In genomic region chr3:106482281-106483081, GRCm38 (mm10) we compare ENCODE assay signal across 7 mouse cellular contexts. TPM values are rescaled to one million over a fixed set of nuclear protein-coding genes. Genes with fewer than 3 reads are reported as not detected.
DNase-seq lines count a peak whose midpoint lies in the region; ATAC-seq and TF ChIP-seq lines count a peak whose summit lies in the region.

TSS of gene Dennd2d (plus strand) at chr3:106482405.

- H3K9me3 ChIP-seq in ES-Bruce4 (replicated peaks; ENCODE audit: control insufficient read depth, insufficient read depth, low read length, poor library complexity, severe bottlenecking): no peaks in the 10 kb centered on the region
- no peaks in the 10 kb centered on the region for H3K9me3 ChIP-seq in forebrain, postnatal 0 days (ENCODE audit: low read length)
- no peaks in the 10 kb centered on the region for H3K9me3 ChIP-seq in lung, postnatal 0 days (ENCODE audit: low read length)

- H3K4me3 ChIP-seq in ES-Bruce4 (ENCODE audit: low read depth, low read length): peak within 1 kb of the TSS; percentile 46
- H3K4me3 ChIP-seq in forebrain, postnatal 0 days (ENCODE audit: low read depth, low read length): peak within 1 kb of the TSS; percentile 47
- H3K4me3 ChIP-seq in lung, postnatal 0 days (ENCODE audit: low read depth, low read length): peak within 1 kb of the TSS; percentile 82

- TF ChIP-seq CTCF in ES-Bruce4 (IDR thresholded peaks at IDR 0.05; ENCODE audit: low read depth, low read length): peak; percentile 21
- peak; percentile 6; the same call in 1 of the 2 replicates for TF ChIP-seq CTCF in forebrain, postnatal 0 days (IDR thresholded peaks at IDR 0.05; ENCODE audit: low read depth)
- peak; percentile 62 for TF ChIP-seq CTCF in lung, postnatal 0 days (IDR thresholded peaks at IDR 0.05)

- H3K4me1 ChIP-seq in ES-Bruce4 (ENCODE audit: control insufficient read depth, insufficient read depth, low read length): no peaks in the 10 kb centered on the region
- 0 out of 2 replicates have a peak, but pooled peaks cover 9% of the 10 kb centered on the region for H3K4me1 ChIP-seq in forebrain, postnatal 0 days (ENCODE audit: insufficient read depth)
- peaks cover 7% of the 10 kb centered on the region; the same call in 1 of the 2 replicates for H3K4me1 ChIP-seq in lung, postnatal 0 days (ENCODE audit: insufficient read depth, low read depth, low read length)

- WGBS in forebrain, postnatal 0 days: 3% methylated on average over 40 of the region's 44 CpGs
- 3% methylated on average over 43 of the region's 44 CpGs for WGBS in lung, postnatal 0 days

- no peak for DNase-seq in forebrain, postnatal 0 days
- DNase-seq in kidney, adult 8-10 months: peak; percentile 48 to 62
- peak; percentile 72 for DNase-seq in lung, postnatal 0 days (ENCODE audit: low spot score)
- peak; percentile 15 for DNase-seq in ovary, postnatal 10 days (ENCODE audit: low spot score)
- no peak for DNase-seq in right cerebral cortex, postnatal 4 days

- H3K27me3 ChIP-seq in ES-Bruce4 (ENCODE audit: control insufficient read depth, insufficient read depth, low read length, poor library complexity, severe bottlenecking): peaks cover 1% of the 10 kb centered on the region
- no peaks in the 10 kb centered on the region for H3K27me3 ChIP-seq in forebrain, postnatal 0 days (ENCODE audit: insufficient read depth, low read length)
- no peaks in the 10 kb centered on the region for H3K27me3 ChIP-seq in lung, postnatal 0 days (replicated peaks; ENCODE audit: insufficient read depth, low read length)

- H3K9ac ChIP-seq in ES-Bruce4 (ENCODE audit: low read depth, poor library complexity, severe bottlenecking): peak within 1 kb of the TSS; percentile 28; the same call in 1 of the 2 replicates
- peak within 1 kb of the TSS; percentile 51; the same call in 1 of the 2 replicates for H3K9ac ChIP-seq in forebrain, postnatal 0 days
- peak within 1 kb of the TSS; percentile 60 for H3K9ac ChIP-seq in lung, postnatal 0 days (replicated peaks; ENCODE audit: low read depth)

- H3K36me3 ChIP-seq in ES-Bruce4 (ENCODE audit: control insufficient read depth, insufficient read depth, low read length, poor library complexity, severe bottlenecking): no peaks in the 10 kb centered on the region
- no peaks in the 10 kb centered on the region for H3K36me3 ChIP-seq in forebrain, postnatal 0 days (ENCODE audit: insufficient read depth)
- H3K36me3 ChIP-seq in lung, postnatal 0 days (ENCODE audit: insufficient read depth, low read length): no peaks in the 10 kb centered on the region

- TF ChIP-seq POLR2A in ES-Bruce4 (IDR thresholded peaks at IDR 0.05; ENCODE audit: insufficient read depth, low read length): no peak

- peak; percentile 15 for ATAC-seq in activated CD4-positive, CD25-positive, alpha-beta regulatory T cell, adult 4 months
- ATAC-seq in forebrain, postnatal 0 days: peak; percentile 63
- ATAC-seq in lung, postnatal 0 days: peak; percentile 91

- no peak within 1 kb of the TSS for H3K27ac ChIP-seq in ES-Bruce4 (ENCODE audit: insufficient read depth, low read length)
- no peak within 1 kb of the TSS for H3K27ac ChIP-seq in forebrain, postnatal 0 days (ENCODE audit: low read depth, low read length)
- peak within 1 kb of the TSS; percentile 78 for H3K27ac ChIP-seq in lung, postnatal 0 days (ENCODE audit: low read length)

- H3K4me2 ChIP-seq in forebrain, postnatal 0 days (ENCODE audit: low read depth): peak within 1 kb of the TSS; percentile 97
- peak within 1 kb of the TSS; percentile 92 for H3K4me2 ChIP-seq in lung, postnatal 0 days (replicated peaks; ENCODE audit: low read depth, low read length)

- TF ChIP-seq EP300 in ES-Bruce4 (IDR thresholded peaks at IDR 0.05; ENCODE audit: insufficient read depth, low read depth, low read length): no peak
- TF ChIP-seq EP300 in lung, postnatal 0 days (IDR thresholded peaks at IDR 0.05): no peak

RNA-seq across cellular contexts. Expression of gene Dennd2d, which starts in this region (rescaled TPM):
- 1.0 and 1.6 TPM in 2 replicates for polyA plus RNA-seq in ES-Bruce4 (2011; ENCODE audit: insufficient read depth, insufficient read length, low read depth, missing spikeins)
- 100 to 1,000 TPM; 153 to 177 TPM for polyA plus RNA-seq in activated CD4-positive, CD25-positive, alpha-beta regulatory T cell, adult 4 months (2017; shearing (Covaris generic))
- total RNA-seq in forebrain, postnatal 0 days (2014; rRNA removed): 0.31 and 0.90 TPM in 2 replicates
- 0.30 and 0.63 TPM in 2 replicates for polyA plus RNA-seq in forebrain, postnatal 0 days (2015; fragmentation: Nextera tagmentation; extraction: Ambion mirVana)
- polyA plus RNA-seq in lung, postnatal 0 days (2015; fragmentation: Nextera tagmentation; extraction: Ambion mirVana): 19.6 and 20.8 TPM in 2 replicates

Comparison
In these comparisons a context has a peak if more than half of its experiments do, and no peak if none do; other contexts are left out.
1. Peak in ATAC-seq, H3K4me3 ChIP-seq, H3K9ac ChIP-seq and H3K4me2 ChIP-seq in forebrain, postnatal 0 days; RNA of the gene not detected or under 1 TPM.
2. CTCF ChIP-seq: peak in every context shown above with its lines; median percentile 62 in lung, postnatal 0 days; 21 in ES-Bruce4; 6 in forebrain, postnatal 0 days.
3. ATAC-seq: peak in every context shown above with its lines; median percentile 91 in lung, postnatal 0 days; 63 in forebrain, postnatal 0 days; 15 in activated CD4-positive, CD25-positive, alpha-beta regulatory T cell, adult 4 months.
4. DNase-seq: peak in kidney, adult 8-10 months (2 of 2), lung, postnatal 0 days (single experiment) and ovary, postnatal 10 days (single experiment); none in forebrain, postnatal 0 days (single experiment) and right cerebral cortex, postnatal 4 days (single experiment).
5. Peak in every context shown above with its lines, with median percentiles within 50 percentile points of each other: H3K4me3 ChIP-seq and H3K9ac ChIP-seq.